Mouse (Mus musculus) midbrain, embryonic 11.5 days (tissue): ENCODE measurements around the gene Dgkg. TPM values are rescaled to one million over a fixed set of nuclear protein-coding genes. Genes with fewer than 3 reads are reported as not detected.

Experiments
- ATAC-seq: fragments of 200-750 bp; cut with Nextera tagmentation; 2 replicates; pipeline ENCODE4 v1.8.0; 2017; ENCODE audit warnings: moderate TSS enrichment, moderate library complexity; ENCODE audit not compliant: low FRiP score
- DNase-seq: peaks from one replicate; pipeline ENCODE4 v3.0.0; 2015; ENCODE audit warnings: low spot score; ENCODE audit errors: missing footprints
- H3K27ac ChIP-seq: fragments of 300-500 bp; sonication (generic); 2 replicates; pipeline ENCODE4 v1.5.1; 2014; ENCODE audit warnings: low read depth, low read length
- H3K27me3 ChIP-seq: fragments of 300-500 bp; sonication (generic); 2 replicates; pipeline ENCODE4 v1.6.1; 2014; ENCODE audit warnings: mild to moderate bottlenecking, low read length, moderate library complexity, mixed read lengths; ENCODE audit not compliant: control insufficient read depth, insufficient read depth
- H3K36me3 ChIP-seq: fragments of 300-500 bp; sonication (generic); 2 replicates; pipeline ENCODE4 v1.6.1; 2014; ENCODE audit warnings: mild to moderate bottlenecking, low read length, moderate library complexity, mixed read lengths; ENCODE audit not compliant: control insufficient read depth, insufficient read depth
- H3K4me1 ChIP-seq: fragments of 300-500 bp; sonication (generic); 2 replicates; pipeline ENCODE4 v1.6.1; 2014; ENCODE audit warnings: low read length; ENCODE audit not compliant: control insufficient read depth, insufficient read depth
- H3K4me2 ChIP-seq: fragments of 300-500 bp; sonication (generic); 2 replicates; pipeline ENCODE4 v1.6.1; 2014; ENCODE audit warnings: mild to moderate bottlenecking, moderate library complexity
- H3K4me3 ChIP-seq: fragments of 300-500 bp; sonication (generic); 2 replicates; pipeline ENCODE4 v1.5.1; 2014; ENCODE audit warnings: low read depth, low read length
- H3K9ac ChIP-seq: fragments of 300-500 bp; sonication (generic); 2 replicates; pipeline ENCODE4 v1.6.1; 2014; ENCODE audit warnings: low read length
- H3K9me3 ChIP-seq: fragments of 300-500 bp; sonication (generic); 2 replicates; pipeline ENCODE4 v1.6.1; 2016; ENCODE audit warnings: low read length; ENCODE audit not compliant: control insufficient read depth
- WGBS: fragments of 180-500 bp; shearing (Covaris S2); extraction: QIAGEN DNeasy Blood & Tissue Kit; methylation state at CpG from one replicate; pipeline ENCODE4 v1.1.7; 2014; 5-methylcytosine and 5-hydroxymethylcytosine counted together
- polyA plus RNA-seq: library from polyadenylated mRNA; unstranded; fragments of >200 nt; fragmentation: Nextera tagmentation; extraction: Ambion mirVana; gene quantifications from 2 replicates; pipeline ENCODE4 v1.2.1, GENCODE M21; 2014

The Dgkg gene
- polyA plus RNA-seq, 1 experiment from 2014 or later = 0.15 TPM

- no peak for ATAC-seq
- Histone ChIP-seq H3K4me2 (no peak overlapping the region), H3K9ac (no peak overlapping the region), H3K4me1 (no peaks in the 10 kb centered on the region), H3K27me3 (no peaks in the 10 kb centered on the region), H3K27ac (no peak overlapping the region), H3K36me3 (no peaks in the 10 kb centered on the region), H3K9me3 (no peaks in the 10 kb centered on the region), H3K4me3 (no peak overlapping the region)
- 84% methylated on average over 5 of the region's 5 CpGs for WGBS
- DNase-seq = peak; percentile 33
Observed at GRCm38 (mm10) chr16:22494815-22495214, 162.2 kb downstream of the Dgkg start.

- no peaks in the 10 kb centered on the region for H3K36me3 ChIP-seq
- H3K27me3 ChIP-seq = no peaks in the 10 kb centered on the region
- WGBS = 83% methylated on average over 4 of the region's 4 CpGs
- DNase-seq (no peak), ATAC-seq (no peak)
- H3K27ac ChIP-seq = no peak overlapping the region
- no peaks in the 10 kb centered on the region for H3K4me1 ChIP-seq
- H3K9me3 ChIP-seq = no peaks in the 10 kb centered on the region
- H3K4me3 ChIP-seq = no peak overlapping the region
- no peak overlapping the region for H3K9ac ChIP-seq
- H3K4me2 ChIP-seq = no peak overlapping the region
Observed at GRCm38 (mm10) chr16:22493396-22493795, 163.6 kb downstream of the Dgkg start.

GRCm38 (mm10) chr16:22491446-22492166 lies 165.4 kb downstream of the Dgkg start:
- H3K4me2 ChIP-seq = no peak overlapping the region
- DNase-seq (no peak), ATAC-seq (no peak)
- no peaks in the 10 kb centered on the region for H3K27me3 ChIP-seq
- no peak overlapping the region for H3K27ac ChIP-seq
- no peaks in the 10 kb centered on the region for H3K9me3 ChIP-seq
- no peak overlapping the region for H3K4me3 ChIP-seq
- no peaks in the 10 kb centered on the region for H3K36me3 ChIP-seq
- no peak overlapping the region for H3K9ac ChIP-seq
- H3K4me1 ChIP-seq = no peaks in the 10 kb centered on the region
- 90% methylated on average over 9 of the region's 9 CpGs for WGBS

- H3K27ac ChIP-seq = no peak overlapping the region
- no peaks in the 10 kb centered on the region for H3K27me3 ChIP-seq
- WGBS = 93% methylated on average over 1 of the region's 1 CpGs
- no peaks in the 10 kb centered on the region for H3K36me3 ChIP-seq
- H3K9ac ChIP-seq = no peak overlapping the region
- H3K9me3 ChIP-seq = no peaks in the 10 kb centered on the region
- DNase-seq (no peak), ATAC-seq (no peak)
- H3K4me1 ChIP-seq = no peaks in the 10 kb centered on the region
- H3K4me3 ChIP-seq = no peak overlapping the region
- H3K4me2 ChIP-seq = no peak overlapping the region
Observed at GRCm38 (mm10) chr16:22483900-22484299, 173.1 kb downstream of the Dgkg start.

- 94% methylated on average over 8 of the region's 8 CpGs for WGBS
- Histone ChIP-seq H3K27me3 (no peaks in the 10 kb centered on the region), H3K4me3 (no peak overlapping the region), H3K9me3 (no peaks in the 10 kb centered on the region), H3K9ac (no peak overlapping the region), H3K27ac (no peak overlapping the region), H3K4me2 (no peak overlapping the region), H3K36me3 (no peaks in the 10 kb centered on the region), H3K4me1 (no peaks in the 10 kb centered on the region)
- ATAC-seq (no peak), DNase-seq (no peak)
Observed at GRCm38 (mm10) chr16:22479322-22479721, 177.7 kb downstream of the Dgkg start.

- Histone ChIP-seq H3K9me3 (no peaks in the 10 kb centered on the region), H3K36me3 (no peaks in the 10 kb centered on the region), H3K4me1 (no peaks in the 10 kb centered on the region), H3K9ac (no peak overlapping the region), H3K27me3 (no peaks in the 10 kb centered on the region), H3K4me3 (no peak overlapping the region), H3K4me2 (no peak overlapping the region), H3K27ac (no peak overlapping the region)
- ATAC-seq (no peak), DNase-seq (no peak)
- 87% methylated on average over 2 of the region's 2 CpGs for WGBS
Observed at GRCm38 (mm10) chr16:22471728-22472127, 185.3 kb downstream of the Dgkg start.

- DNase-seq (no peak), ATAC-seq (no peak)
- no peak overlapping the region for H3K4me3 ChIP-seq
- 82% methylated on average over 11 of the region's 11 CpGs for WGBS
- H3K27me3 ChIP-seq = no peaks in the 10 kb centered on the region
- no peaks in the 10 kb centered on the region for H3K4me1 ChIP-seq
- H3K36me3 ChIP-seq = no peaks in the 10 kb centered on the region
- H3K4me2 ChIP-seq = no peak overlapping the region
- H3K9ac ChIP-seq = no peak overlapping the region
- no peak overlapping the region for H3K27ac ChIP-seq
- no peaks in the 10 kb centered on the region for H3K9me3 ChIP-seq
Observed at GRCm38 (mm10) chr16:22469385-22469784, 187.6 kb downstream of the Dgkg start.

DNA sequence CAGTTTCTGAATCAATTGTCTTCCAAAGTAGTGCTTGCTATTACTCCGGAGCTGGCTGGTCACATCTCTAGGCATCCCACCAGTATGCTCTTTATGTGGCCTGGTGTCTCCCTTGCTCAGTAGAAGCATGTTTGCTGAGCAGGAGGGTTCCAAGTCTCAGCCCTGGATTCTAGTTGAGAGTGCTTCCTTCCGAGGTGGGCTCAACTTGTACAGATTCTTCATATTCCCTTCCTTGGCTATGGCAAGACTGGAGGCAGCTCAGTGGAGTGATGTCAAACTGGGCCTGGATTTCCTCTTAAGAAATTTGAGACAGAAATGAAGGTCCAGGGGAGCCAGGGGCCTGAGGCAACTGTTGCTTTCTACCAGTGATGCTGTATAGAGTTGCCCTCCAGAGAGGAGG lies 189.9 kb downstream of the Dgkg start:
- H3K4me1 ChIP-seq = no peaks in the 10 kb centered on the region
- 93% methylated on average over 2 of the region's 2 CpGs for WGBS
- H3K36me3 ChIP-seq = no peaks in the 10 kb centered on the region
- DNase-seq (no peak), ATAC-seq (no peak)
- H3K4me2 ChIP-seq = no peak overlapping the region
- H3K27ac ChIP-seq = no peak overlapping the region
- H3K9ac ChIP-seq = no peak overlapping the region
- no peak overlapping the region for H3K4me3 ChIP-seq
- H3K9me3 ChIP-seq = no peaks in the 10 kb centered on the region
- no peaks in the 10 kb centered on the region for H3K27me3 ChIP-seq

- ATAC-seq = no peak
- no peak for DNase-seq
Observed at GRCm38 (mm10) chr16:22466381-22466780, 190.6 kb downstream of the Dgkg start.

More at GRCm38 (mm10) chr16:22466381-22466780, 190.6 kb downstream of the Dgkg start:
- Histone ChIP-seq H3K9me3 (no peaks in the 10 kb centered on the region), H3K4me3 (no peak overlapping the region), H3K27ac (no peak overlapping the region), H3K9ac (no peak overlapping the region), H3K4me1 (no peaks in the 10 kb centered on the region), H3K36me3 (no peaks in the 10 kb centered on the region), H3K27me3 (no peaks in the 10 kb centered on the region), H3K4me2 (no peak overlapping the region)
- 90% methylated on average over 11 of the region's 11 CpGs for WGBS
